8 mouse cellular contexts compared by ENCODE assay signal in the genomic region with DNA sequence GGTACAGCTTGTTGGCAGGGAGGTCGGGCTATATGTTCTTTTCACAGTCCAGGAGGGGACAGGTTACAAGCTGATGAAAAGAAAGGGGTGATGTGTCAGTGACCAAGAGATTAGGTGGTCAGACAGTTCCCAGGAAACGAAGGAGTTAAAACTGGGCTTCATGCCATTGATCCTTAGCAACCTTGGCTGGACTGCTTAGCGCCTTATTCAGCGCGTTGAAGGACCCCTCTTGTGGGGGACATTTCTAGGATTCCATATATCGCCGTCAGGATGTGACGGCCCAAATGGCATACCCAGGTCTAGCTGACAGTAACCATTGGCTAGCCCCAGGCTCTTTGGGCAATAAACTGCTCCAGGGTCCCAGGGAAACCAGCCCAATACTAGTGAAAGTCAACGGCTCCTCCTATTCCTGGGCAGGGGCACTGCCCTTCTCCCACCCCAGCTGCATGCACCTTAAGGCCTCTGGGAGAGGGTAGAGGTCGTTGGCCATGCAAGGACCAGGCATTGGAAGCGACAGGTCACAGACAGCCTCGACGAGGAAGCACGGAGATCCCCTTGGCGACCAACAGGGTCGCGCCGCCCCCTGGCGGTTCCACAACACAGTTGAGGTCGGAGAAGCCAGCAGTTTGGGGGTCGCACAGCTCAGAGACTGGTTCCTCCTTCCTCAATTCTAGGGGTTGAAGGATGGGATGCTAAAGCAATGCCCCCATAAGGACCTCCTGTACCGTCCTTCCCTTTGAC.
DNase-seq lines count a peak whose midpoint lies in the region; ATAC-seq and TF ChIP-seq lines count a peak whose summit lies in the region.

No protein-coding gene starts in this region.

- TF ChIP-seq CTCF in bone marrow macrophage, adult 2 months (IDR thresholded peaks at IDR 0.05; ENCODE audit: low read depth, low read length): peak; percentile 43
- TF ChIP-seq CTCF in embryonic fibroblast, embryonic 13.5 days (IDR thresholded peaks at IDR 0.05; ENCODE audit: borderline replicate concordance, insufficient read depth, low read length): peak; percentile 57; the same call in 1 of the 2 replicates

- peak overlapping the region; percentile 60; the same call in 1 of the 2 replicates for H3K9ac ChIP-seq in kidney, embryonic 14.5 days (ENCODE audit: low read depth, low read length)
- H3K9ac ChIP-seq in liver, embryonic 13.5 days: no peak overlapping the region
- peak overlapping the region; percentile 84 for H3K9ac ChIP-seq in neural tube, embryonic 13.5 days

- no peak for DNase-seq in kidney, adult 9 months
- peak; percentile 66 for DNase-seq in heart, postnatal 4 days
- DNase-seq in liver, embryonic 13.5 days: no peak
- DNase-seq in urinary bladder, postnatal 36 days (ENCODE audit: low spot score in 2 of 2): no peak

- H3K4me1 ChIP-seq in kidney, embryonic 14.5 days (ENCODE audit: control insufficient read depth, insufficient read depth, low read length): peaks cover 10% of the 10 kb centered on the region; the same call in 1 of the 2 replicates
- no peaks in the 10 kb centered on the region for H3K4me1 ChIP-seq in bone marrow macrophage, adult 2 months (ENCODE audit: control insufficient read depth, insufficient read depth, low read length)
- H3K4me1 ChIP-seq in embryonic fibroblast, embryonic 13.5 days (ENCODE audit: control insufficient read depth, insufficient read depth, low read length): peaks cover 4% of the 10 kb centered on the region; the same call in 1 of the 2 replicates
- peaks cover 12% of the 10 kb centered on the region for H3K4me1 ChIP-seq in liver, embryonic 13.5 days (replicated peaks)
- H3K4me1 ChIP-seq in neural tube, embryonic 13.5 days (replicated peaks): peaks cover 56% of the 10 kb centered on the region

- H3K9me3 ChIP-seq in kidney, embryonic 14.5 days (ENCODE audit: control insufficient read depth, low read length): no peaks in the 10 kb centered on the region
- no peaks in the 10 kb centered on the region for H3K9me3 ChIP-seq in liver, embryonic 13.5 days (replicated peaks)
- no peaks in the 10 kb centered on the region for H3K9me3 ChIP-seq in neural tube, embryonic 13.5 days

- no peak for TF ChIP-seq POLR2A in bone marrow macrophage, adult 2 months (IDR thresholded peaks at IDR 0.05; ENCODE audit: borderline replicate concordance, low read depth, low read length)
- TF ChIP-seq POLR2A in embryonic fibroblast, embryonic 13.5 days (IDR thresholded peaks at IDR 0.05; ENCODE audit: low read depth, low read length): no peak

- peak overlapping the region; percentile 51 for H3K4me3 ChIP-seq in kidney, embryonic 14.5 days (ENCODE audit: low read length)
- H3K4me3 ChIP-seq in bone marrow macrophage, adult 2 months (ENCODE audit: insufficient read depth, low read length): peak overlapping the region; percentile 1
- peak overlapping the region; percentile 25 for H3K4me3 ChIP-seq in embryonic fibroblast, embryonic 13.5 days (ENCODE audit: insufficient read depth, low read length)
- peak overlapping the region; percentile 53 for H3K4me3 ChIP-seq in liver, embryonic 13.5 days (replicated peaks)
- peak overlapping the region; percentile 49 for H3K4me3 ChIP-seq in neural tube, embryonic 13.5 days

- H3K4me2 ChIP-seq in kidney, embryonic 14.5 days (replicated peaks; ENCODE audit: low read depth, low read length): peak overlapping the region; percentile 94
- H3K4me2 ChIP-seq in liver, embryonic 13.5 days: peak overlapping the region; percentile 73
- H3K4me2 ChIP-seq in neural tube, embryonic 13.5 days: peak overlapping the region; percentile 96

- WGBS in kidney, embryonic 14.5 days: 6% methylated on average over 22 of the region's 22 CpGs
- WGBS in liver, embryonic 13.5 days (ENCODE audit: insufficient replicate concordance): 5% methylated on average over 22 of the region's 22 CpGs
- WGBS in neural tube, embryonic 13.5 days: 5% methylated on average over 22 of the region's 22 CpGs

- ATAC-seq in kidney, embryonic 14.5 days (ENCODE audit: low FRiP score, low TSS enrichment): peak; percentile 34
- no peak for ATAC-seq in liver, embryonic 13.5 days (ENCODE audit: low read depth)
- ATAC-seq in neural tube, embryonic 13.5 days (ENCODE audit: low read depth): peak; percentile 61

- no peaks in the 10 kb centered on the region for H3K36me3 ChIP-seq in kidney, embryonic 14.5 days (ENCODE audit: control insufficient read depth, insufficient read depth, low read length)
- H3K36me3 ChIP-seq in liver, embryonic 13.5 days: no peaks in the 10 kb centered on the region
- H3K36me3 ChIP-seq in neural tube, embryonic 13.5 days: no peaks in the 10 kb centered on the region

- no peak overlapping the region for H3K27ac ChIP-seq in kidney, embryonic 14.5 days (ENCODE audit: low read depth, low read length)
- H3K27ac ChIP-seq in bone marrow macrophage, adult 2 months (ENCODE audit: insufficient read depth, low read depth, low read length): no peak overlapping the region
- H3K27ac ChIP-seq in embryonic fibroblast, embryonic 13.5 days (ENCODE audit: insufficient read depth, low read length): no peak overlapping the region
- no peak overlapping the region for H3K27ac ChIP-seq in liver, embryonic 13.5 days
- peak overlapping the region; percentile 100 for H3K27ac ChIP-seq in neural tube, embryonic 13.5 days (replicated peaks)

- H3K27me3 ChIP-seq in kidney, embryonic 14.5 days (ENCODE audit: control insufficient read depth, insufficient read depth, low read length): peaks cover 43% of the 10 kb centered on the region
- H3K27me3 ChIP-seq in liver, embryonic 13.5 days: peaks cover 98% of the 10 kb centered on the region
- peaks cover 26% of the 10 kb centered on the region for H3K27me3 ChIP-seq in neural tube, embryonic 13.5 days

Comparison
In these comparisons a context has a peak if more than half of its experiments do, and no peak if none do; other contexts are left out.
1. H3K4me3 ChIP-seq: peak in every context shown above with its lines; median percentile 53 in liver, embryonic 13.5 days; 51 in kidney, embryonic 14.5 days; 49 in neural tube, embryonic 13.5 days; 25 in embryonic fibroblast, embryonic 13.5 days; 1 in bone marrow macrophage, adult 2 months.